Mouse (Mus musculus) hindbrain, embryonic 12.5 days (tissue): ENCODE data around the gene Hc. TPM values are rescaled to one million over a fixed set of nuclear protein-coding genes. Genes with fewer than 3 reads are reported as not detected.

ENCODE experiments used
- ATAC-seq: fragments of 200-750 bp; cut with Nextera tagmentation; 2 replicates; pipeline ENCODE4 v1.8.0; 2017; ENCODE audit warnings: moderate TSS enrichment; ENCODE audit not compliant: low FRiP score
- H3K27ac ChIP-seq: fragments of 300-500 bp; sonication (generic); 2 replicates; pipeline ENCODE4 v1.5.1; 2016; ENCODE audit warnings: mild to moderate bottlenecking
- H3K27me3 ChIP-seq: fragments of 300-500 bp; sonication (generic); 2 replicates; pipeline ENCODE4 v1.6.1; 2016; ENCODE audit warnings: mild to moderate bottlenecking
- H3K36me3 ChIP-seq: fragments of 300-500 bp; sonication (generic); 2 replicates; pipeline ENCODE4 v1.6.1; 2016; ENCODE audit warnings: mild to moderate bottlenecking
- H3K4me1 ChIP-seq: fragments of 300-500 bp; sonication (generic); 2 replicates; pipeline ENCODE4 v1.6.1; 2016
- H3K4me2 ChIP-seq: fragments of 300-500 bp; sonication (generic); replicated peaks from 2 replicates; pipeline ENCODE4 v1.6.1; 2016; ENCODE audit warnings: mild to moderate bottlenecking
- H3K4me3 ChIP-seq: fragments of 300-500 bp; sonication (generic); 2 replicates; pipeline ENCODE4 v1.5.1; 2016; ENCODE audit warnings: mild to moderate bottlenecking
- H3K9ac ChIP-seq: fragments of 300-500 bp; sonication (generic); 2 replicates; pipeline ENCODE4 v1.6.1; 2016; ENCODE audit warnings: mild to moderate bottlenecking, moderate library complexity
- H3K9me3 ChIP-seq: fragments of 300-500 bp; sonication (generic); replicated peaks from 2 replicates; pipeline ENCODE4 v1.6.1; 2016; ENCODE audit warnings: mild to moderate bottlenecking
- WGBS: fragments of 180-500 bp; shearing (Covaris S2); methylation state at CpG from one replicate; pipeline ENCODE4 v1.1.7; 2016; 5-methylcytosine and 5-hydroxymethylcytosine counted together
- polyA plus RNA-seq: library from polyadenylated mRNA; unstranded; fragments of >200 nt; fragmentation: Nextera tagmentation; extraction: Ambion mirVana; gene quantifications from 2 replicates; pipeline ENCODE4 v1.2.1, GENCODE M21; 2016

Gene Hc
- polyA plus RNA-seq, 1 experiment from 2014 or later = 0.14 TPM

GRCm38 (mm10) chr2:34987595-34987994 is 73.6 kb downstream of the Hc start:
- H3K4me2 ChIP-seq = no peak overlapping the region
- H3K9ac ChIP-seq = no peak overlapping the region
- H3K27me3 ChIP-seq = no peaks in the 10 kb centered on the region
- 70% methylated on average over 1 of the region's 1 CpGs for WGBS
- H3K9me3 ChIP-seq = no peaks in the 10 kb centered on the region
- ATAC-seq = no peak
- peaks cover 6% of the 10 kb centered on the region for H3K4me1 ChIP-seq
- no peak overlapping the region for H3K27ac ChIP-seq
- H3K36me3 ChIP-seq = no peaks in the 10 kb centered on the region
- no peak overlapping the region for H3K4me3 ChIP-seq

GRCm38 (mm10) chr2:34984885-34985284 is 76.4 kb downstream of the Hc start:
- no peak for ATAC-seq
- no peak overlapping the region for H3K4me3 ChIP-seq
- no peaks in the 10 kb centered on the region for H3K27me3 ChIP-seq
- H3K9me3 ChIP-seq = no peaks in the 10 kb centered on the region
- no peak overlapping the region for H3K4me2 ChIP-seq
- peaks cover 14% of the 10 kb centered on the region for H3K4me1 ChIP-seq
- H3K36me3 ChIP-seq = no peaks in the 10 kb centered on the region
- WGBS = 82% methylated on average over 8 of the region's 8 CpGs
- H3K9ac ChIP-seq = no peak overlapping the region
- no peak overlapping the region for H3K27ac ChIP-seq

- Histone ChIP-seq H3K9ac (no peak overlapping the region), H3K4me2 (no peak overlapping the region), H3K4me1 (peaks cover 14% of the 10 kb centered on the region), H3K4me3 (no peak overlapping the region), H3K27ac (peak overlapping the region; percentile 44; the same call in 1 of the 2 replicates), H3K27me3 (no peaks in the 10 kb centered on the region), H3K9me3 (no peaks in the 10 kb centered on the region), H3K36me3 (no peaks in the 10 kb centered on the region)
- no peak for ATAC-seq
- WGBS = 60% methylated on average over 11 of the region's 11 CpGs
Observed at GRCm38 (mm10) chr2:34982906-34983698, 78.1 kb downstream of the Hc start.

GRCm38 (mm10) chr2:34982096-34982724 is 79.0 kb downstream of the Hc start:
- 56% methylated on average over 14 of the region's 14 CpGs for WGBS
- H3K9me3 ChIP-seq = no peaks in the 10 kb centered on the region
- H3K27ac ChIP-seq = peak overlapping the region; percentile 52

GRCm38 (mm10) chr2:34979459-34980011 is 81.7 kb downstream of the Hc start:
- no peak for ATAC-seq
- H3K27me3 ChIP-seq = no peaks in the 10 kb centered on the region
- H3K4me3 ChIP-seq = no peak overlapping the region
- H3K9ac ChIP-seq = no peak overlapping the region
- 71% methylated on average over 3 of the region's 3 CpGs for WGBS
- no peak overlapping the region for H3K27ac ChIP-seq
- H3K4me1 ChIP-seq = peaks cover 14% of the 10 kb centered on the region
- H3K9me3 ChIP-seq = no peaks in the 10 kb centered on the region; the same call in 1 of the 2 replicates
- no peak overlapping the region for H3K4me2 ChIP-seq
- H3K36me3 ChIP-seq = no peaks in the 10 kb centered on the region

More at GRCm38 (mm10) chr2:34982096-34982724, 79.0 kb downstream of the Hc start:
- Histone ChIP-seq H3K4me3 (no peak overlapping the region), H3K9ac (no peak overlapping the region), H3K4me1 (peaks cover 14% of the 10 kb centered on the region), H3K4me2 (no peak overlapping the region), H3K36me3 (no peaks in the 10 kb centered on the region), H3K27me3 (no peaks in the 10 kb centered on the region)
- no peak for ATAC-seq

- no peaks in the 10 kb centered on the region for H3K36me3 ChIP-seq
- H3K9me3 ChIP-seq = no peaks in the 10 kb centered on the region; the same call in 1 of the 2 replicates
- H3K4me3 ChIP-seq = no peak overlapping the region
- H3K27me3 ChIP-seq = no peaks in the 10 kb centered on the region
- H3K4me2 ChIP-seq = no peak overlapping the region
- WGBS = 98% methylated on average over 2 of the region's 2 CpGs
- H3K9ac ChIP-seq = no peak overlapping the region
- no peak overlapping the region for H3K27ac ChIP-seq
- peaks cover 14% of the 10 kb centered on the region for H3K4me1 ChIP-seq
- ATAC-seq = no peak
Observed at GRCm38 (mm10) chr2:34978226-34978625, 83.0 kb downstream of the Hc start.

GRCm38 (mm10) chr2:34976945-34977658 is 84.1 kb downstream of the Hc start:
- Histone ChIP-seq H3K36me3 (no peaks in the 10 kb centered on the region), H3K4me2 (no peak overlapping the region), H3K9ac (no peak overlapping the region), H3K27ac (no peak overlapping the region), H3K9me3 (no peaks in the 10 kb centered on the region; the same call in 1 of the 2 replicates), H3K27me3 (no peaks in the 10 kb centered on the region), H3K4me3 (no peak overlapping the region), H3K4me1 (peaks cover 3% of the 10 kb centered on the region; the same call in 1 of the 2 replicates)
- ATAC-seq = no peak
- WGBS = 86% methylated on average over 8 of the region's 8 CpGs

- no peak for ATAC-seq
- Histone ChIP-seq H3K27ac (no peak overlapping the region), H3K4me3 (no peak overlapping the region), H3K4me2 (no peak overlapping the region), H3K27me3 (no peaks in the 10 kb centered on the region), H3K36me3 (no peaks in the 10 kb centered on the region), H3K9me3 (no peaks in the 10 kb centered on the region; the same call in 1 of the 2 replicates), H3K4me1 (no peaks in the 10 kb centered on the region), H3K9ac (no peak overlapping the region)
- WGBS = 94% methylated on average over 6 of the region's 6 CpGs
Observed at GRCm38 (mm10) chr2:34976447-34976846, 84.8 kb downstream of the Hc start.

- 88% methylated on average over 8 of the region's 8 CpGs for WGBS
- no peak overlapping the region for H3K4me3 ChIP-seq
- no peak for ATAC-seq
- H3K4me1 ChIP-seq = no peaks in the 10 kb centered on the region
- no peak overlapping the region for H3K4me2 ChIP-seq
- no peak overlapping the region for H3K27ac ChIP-seq
- no peak overlapping the region for H3K9ac ChIP-seq
- no peaks in the 10 kb centered on the region; the same call in 1 of the 2 replicates for H3K9me3 ChIP-seq
- no peaks in the 10 kb centered on the region for H3K36me3 ChIP-seq
- no peaks in the 10 kb centered on the region for H3K27me3 ChIP-seq
Observed at GRCm38 (mm10) chr2:34973087-34973486, 88.2 kb downstream of the Hc start.

- Histone ChIP-seq H3K9ac (no peak overlapping the region), H3K27me3 (no peaks in the 10 kb centered on the region), H3K4me2 (no peak overlapping the region), H3K4me3 (no peak overlapping the region), H3K9me3 (no peaks in the 10 kb centered on the region; the same call in 1 of the 2 replicates), H3K4me1 (no peaks in the 10 kb centered on the region), H3K27ac (no peak overlapping the region), H3K36me3 (no peaks in the 10 kb centered on the region)
- no peak for ATAC-seq
- 72% methylated on average over 11 of the region's 11 CpGs for WGBS
Observed at GRCm38 (mm10) chr2:34971080-34971888, 90.0 kb downstream of the Hc start.

GRCm38 (mm10) chr2:34970092-34970750 is 91.0 kb downstream of the Hc start:
- no peak overlapping the region for H3K4me3 ChIP-seq
- H3K36me3 ChIP-seq = no peaks in the 10 kb centered on the region
- no peak overlapping the region for H3K4me2 ChIP-seq
- 35% methylated on average over 9 of the region's 9 CpGs for WGBS
- H3K9ac ChIP-seq = no peak overlapping the region
- no peaks in the 10 kb centered on the region for H3K4me1 ChIP-seq
- ATAC-seq = no peak
- no peaks in the 10 kb centered on the region; the same call in 1 of the 2 replicates for H3K9me3 ChIP-seq
- H3K27ac ChIP-seq = no peak overlapping the region
- no peaks in the 10 kb centered on the region for H3K27me3 ChIP-seq
